Mouse (Mus musculus) stomach, postnatal 0 days (tissue): ENCODE measurements at regions not wholly inside any gene's neighbourhood (a gene's known extent, or its start where the extent isn't known, plus 50 kb on each side); places are given as distances from the start of the nearest gene placed in this dataset.

ENCODE experiments used
- CTCF ChIP-seq: IDR thresholded peaks from 2 replicates; pipeline ENCODE4 v1.5.1; 2016; ENCODE audit warnings: antibody characterized with exemption, low read depth, mild to moderate bottlenecking, moderate library complexity
- EP300 ChIP-seq: optimal IDR thresholded peaks from 2 replicates; pipeline ENCODE3; 2016; ENCODE audit warnings: antibody characterized with exemption

DNA sequence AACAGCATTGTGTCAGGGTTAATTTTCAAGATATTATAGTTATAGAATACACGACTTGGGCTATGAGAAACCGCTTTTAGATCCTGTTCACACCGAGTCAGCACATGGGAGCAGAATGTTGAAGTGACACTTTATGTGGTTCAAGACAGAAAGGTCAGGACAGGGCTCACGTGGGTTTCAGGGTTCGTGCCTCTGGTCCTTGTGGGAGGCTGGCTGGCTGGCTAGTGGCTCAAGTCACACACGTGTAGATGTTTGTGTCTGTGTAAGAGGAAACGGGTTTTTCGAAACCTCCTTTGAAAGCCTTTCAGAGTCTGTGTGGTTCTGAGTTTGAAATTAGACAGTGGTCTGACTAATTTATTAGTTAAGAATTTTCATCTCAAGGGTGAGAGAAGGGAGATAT is 255.3 kb downstream of the Foxa2 start:
- TF ChIP-seq EP300 (no peak), CTCF (no peak)
